Mouse (Mus musculus): Measurements from ENCODE around the gene Arhgap23.

The Arhgap23 gene

DNA sequence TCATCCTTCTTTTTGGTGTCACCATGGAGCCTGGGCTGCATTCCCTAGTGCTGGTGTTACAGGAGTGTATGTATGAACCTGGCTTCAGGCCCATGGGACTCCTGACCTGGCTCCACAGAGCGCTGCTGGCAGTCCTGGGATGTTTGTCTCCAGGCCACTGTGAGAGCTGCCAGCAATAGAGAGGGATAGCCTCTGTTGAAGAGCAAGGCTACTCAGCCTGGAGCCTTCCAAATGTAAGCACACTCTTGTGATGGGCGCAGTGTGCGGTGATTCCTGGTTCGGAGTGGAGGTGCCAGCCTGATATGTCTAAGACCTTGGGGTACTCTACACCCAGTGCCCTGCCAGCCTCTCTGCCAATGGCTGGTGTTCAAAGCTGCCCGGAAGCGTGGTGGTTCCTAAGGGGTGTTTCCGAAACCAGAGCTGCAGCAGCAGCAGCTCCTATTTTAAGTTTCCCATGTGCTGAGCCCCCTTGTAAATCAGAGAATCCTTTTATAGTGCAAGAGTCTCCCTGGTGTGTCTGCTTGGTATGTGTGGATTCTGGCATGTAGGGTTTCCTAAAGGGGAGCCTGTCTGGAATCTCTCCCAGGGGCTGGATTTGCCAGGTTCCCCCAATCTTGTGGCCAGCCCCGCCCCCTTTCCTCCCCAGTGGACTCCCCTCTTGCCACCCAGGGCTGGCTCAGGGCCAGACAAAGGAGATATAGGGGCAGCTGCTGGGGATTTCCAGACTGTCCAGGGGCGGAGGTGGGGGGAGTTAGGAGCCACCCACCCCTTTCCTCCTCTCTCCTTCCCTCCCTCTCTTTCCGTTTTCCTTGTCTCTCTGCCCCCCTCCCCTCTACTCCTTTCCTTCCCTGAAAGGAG lies 9.0 kb upstream of the Arhgap23 start:
- DNase-seq (ENCODE audit: low read depth, low spot score), result no peak

DNA sequence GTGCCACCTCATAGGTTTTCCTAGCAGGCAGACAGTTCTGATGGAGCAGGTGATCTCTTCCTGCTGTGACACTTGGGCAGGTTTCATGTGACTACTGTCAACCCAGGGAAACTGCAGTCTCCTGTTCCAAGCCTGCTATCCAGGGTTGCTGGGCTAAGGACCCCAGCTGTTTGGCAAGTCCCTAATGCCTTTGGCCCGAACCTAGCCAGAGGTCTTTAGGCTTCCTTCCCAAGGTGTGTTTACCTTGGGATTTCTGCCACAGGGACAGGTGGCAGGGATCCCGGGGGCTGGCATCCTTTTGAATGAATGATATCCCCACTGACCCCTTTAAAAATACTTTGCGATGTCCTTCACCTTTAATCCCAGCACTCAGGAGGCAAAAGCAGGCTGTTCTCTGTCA lies 7.9 kb upstream of the Arhgap23 start:
- DNase-seq (ENCODE audit: low read depth, low spot score), result no peak

DNA sequence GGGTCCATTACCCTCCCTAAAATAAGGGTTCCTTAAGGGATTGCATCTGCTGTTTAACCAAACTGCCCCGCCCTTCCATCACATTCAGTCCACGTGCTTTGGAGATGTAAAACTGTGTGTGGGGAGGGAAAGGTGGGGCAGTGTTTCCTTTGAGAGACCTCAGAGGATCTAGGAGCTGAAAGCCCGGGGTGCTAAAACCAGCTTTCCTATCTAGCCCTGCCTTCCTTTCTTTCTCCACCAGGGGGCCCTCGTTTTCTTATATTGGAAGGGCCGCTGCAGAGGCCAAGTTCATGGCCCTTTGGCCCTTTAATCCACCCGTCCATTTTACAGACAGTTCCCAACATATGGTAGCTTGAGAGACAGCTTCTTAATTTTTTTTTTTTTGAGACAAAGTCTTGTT lies 7.2 kb upstream of the Arhgap23 start:
- peak; percentile 76 for DNase-seq (ENCODE audit: low read depth, low spot score)

DNA sequence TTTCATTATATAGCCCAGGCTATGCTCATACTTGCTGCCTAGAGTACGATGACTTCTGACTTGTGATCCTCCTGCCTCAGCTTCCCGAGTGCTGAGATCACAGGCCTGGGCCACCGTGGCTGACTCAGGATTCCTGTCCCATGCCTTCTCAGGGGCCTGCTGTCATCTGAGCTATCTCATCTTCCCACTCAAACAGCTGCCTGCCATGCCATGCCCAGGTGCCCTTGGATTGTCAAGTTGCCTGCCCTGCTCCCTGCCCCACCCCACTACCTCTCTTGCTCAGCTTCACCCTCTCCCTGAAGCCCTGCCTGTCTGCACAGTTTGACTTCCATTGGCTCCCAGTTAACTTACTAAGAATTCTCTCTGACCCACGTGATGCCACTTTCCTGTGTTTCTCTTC lies 4.4 kb upstream of the Arhgap23 start:
- DNase-seq (ENCODE audit: low read depth, low spot score), result no peak

DNA sequence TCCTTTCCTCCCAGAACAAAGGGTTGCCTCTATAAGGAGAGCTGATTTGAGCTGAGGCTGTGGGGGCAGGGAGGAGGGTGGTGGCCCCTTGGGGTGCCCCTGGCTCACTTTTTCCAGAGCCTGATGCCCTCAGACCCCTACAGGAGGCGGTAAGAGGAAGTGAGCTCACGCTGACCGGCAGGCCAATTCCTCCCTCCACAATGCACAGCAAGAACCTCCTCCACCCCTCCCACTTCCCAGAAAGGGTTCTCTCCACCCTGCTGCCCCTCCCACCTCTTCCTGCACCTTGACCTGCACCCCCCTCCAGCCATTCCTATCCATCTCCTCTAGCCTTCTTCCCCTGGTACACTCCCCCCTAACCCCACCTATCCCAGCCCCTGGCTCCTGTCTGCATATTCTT lies 3.2 kb upstream of the Arhgap23 start:
- no peak for DNase-seq (ENCODE audit: low read depth, low spot score)

DNA sequence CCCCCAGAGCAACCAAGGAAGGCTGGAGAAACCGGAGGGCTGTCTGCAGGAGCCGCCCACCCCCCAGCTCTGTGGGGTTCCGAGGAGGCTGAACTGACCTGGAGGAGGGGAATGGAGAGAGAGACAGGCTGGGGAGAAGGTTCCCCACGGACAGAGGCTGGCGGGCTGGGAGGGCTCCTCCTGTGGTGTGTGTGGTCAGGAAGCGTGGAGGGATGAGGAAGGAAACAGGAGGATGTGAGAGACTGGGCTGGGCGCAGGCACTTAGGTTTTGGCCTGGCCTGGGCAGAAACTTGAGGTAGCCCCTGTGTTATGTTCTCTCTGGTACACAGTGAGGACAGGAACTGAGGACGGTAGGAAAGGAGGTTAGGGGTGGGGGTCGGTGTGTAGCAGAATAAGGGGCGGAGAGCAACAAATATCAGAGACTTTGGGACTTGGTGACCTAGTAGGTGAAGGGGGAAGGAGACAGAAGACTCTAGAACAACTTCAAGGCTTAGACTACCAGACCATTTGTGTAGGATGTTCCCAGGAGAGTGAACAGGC lies 2.5 kb upstream of the Arhgap23 start:
- DNase-seq (ENCODE audit: low read depth, low spot score), result no peak

DNA sequence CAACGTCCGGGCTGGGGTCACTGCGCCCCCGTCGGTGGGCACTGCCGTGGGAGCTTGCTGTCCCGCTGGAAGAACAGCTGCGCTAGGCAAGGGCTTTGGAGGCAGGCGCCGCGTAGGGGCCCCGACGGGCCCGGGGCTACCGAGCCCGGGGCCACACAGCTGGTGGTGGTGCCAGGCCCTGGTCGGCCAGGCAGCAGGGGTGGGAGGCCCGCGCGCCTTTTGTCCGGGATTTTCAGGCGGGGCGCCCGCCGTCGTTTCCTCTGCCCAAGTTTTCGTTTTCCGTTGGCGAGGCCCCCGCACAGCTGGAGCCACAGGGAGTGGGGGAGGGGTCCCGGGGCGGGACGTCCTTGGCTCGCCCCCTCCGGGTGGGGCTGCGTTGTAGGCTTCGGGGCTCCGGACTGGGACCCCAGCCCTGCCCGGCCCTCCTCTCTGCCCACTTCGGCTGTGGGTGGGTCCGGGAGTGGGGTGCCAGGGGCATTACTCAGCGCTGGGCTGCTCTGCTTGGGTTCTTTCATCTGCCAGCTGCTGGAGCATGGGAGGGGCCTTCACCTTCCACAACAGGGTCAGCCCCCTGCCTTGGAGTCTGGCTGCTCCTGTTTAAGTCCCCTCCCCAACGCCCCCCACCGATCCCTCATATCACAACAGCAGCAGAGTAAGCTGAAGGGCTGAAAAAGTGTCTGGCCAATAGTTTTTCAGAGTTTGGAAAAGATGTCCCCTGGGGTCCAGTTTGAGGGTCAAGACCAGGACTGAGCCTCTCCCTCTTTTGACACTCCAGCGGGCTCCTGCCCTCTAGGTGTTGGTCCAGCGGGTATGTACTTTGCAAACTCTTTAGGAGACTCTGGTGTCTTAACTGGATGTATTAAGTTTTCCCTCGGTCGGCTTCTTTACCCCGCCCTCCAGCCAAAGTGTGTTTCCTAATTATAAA lies 641 bp downstream of the Arhgap23 start:
- no peak for DNase-seq (ENCODE audit: low read depth, low spot score)

DNA sequence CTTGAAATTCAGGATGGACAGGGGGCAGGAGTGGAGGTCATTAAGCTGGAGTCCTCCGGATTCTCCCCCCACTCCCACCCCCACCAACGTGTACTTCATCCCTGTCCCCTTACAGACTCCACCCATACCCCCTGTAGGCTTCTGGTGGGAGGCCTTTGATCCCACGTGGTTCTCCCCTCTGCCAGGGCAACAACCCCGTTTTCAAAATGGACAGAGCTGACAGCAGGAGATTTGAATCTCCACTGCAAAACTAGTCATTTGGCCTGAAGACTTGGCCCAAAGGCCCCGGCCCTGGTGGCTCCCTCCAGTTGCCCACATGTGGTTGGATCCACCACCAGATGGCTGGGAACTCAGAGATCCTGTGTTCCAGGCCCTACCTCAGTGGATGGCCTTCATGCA lies 1.3 kb downstream of the Arhgap23 start:
- no peak for DNase-seq (ENCODE audit: low read depth, low spot score)

DNA sequence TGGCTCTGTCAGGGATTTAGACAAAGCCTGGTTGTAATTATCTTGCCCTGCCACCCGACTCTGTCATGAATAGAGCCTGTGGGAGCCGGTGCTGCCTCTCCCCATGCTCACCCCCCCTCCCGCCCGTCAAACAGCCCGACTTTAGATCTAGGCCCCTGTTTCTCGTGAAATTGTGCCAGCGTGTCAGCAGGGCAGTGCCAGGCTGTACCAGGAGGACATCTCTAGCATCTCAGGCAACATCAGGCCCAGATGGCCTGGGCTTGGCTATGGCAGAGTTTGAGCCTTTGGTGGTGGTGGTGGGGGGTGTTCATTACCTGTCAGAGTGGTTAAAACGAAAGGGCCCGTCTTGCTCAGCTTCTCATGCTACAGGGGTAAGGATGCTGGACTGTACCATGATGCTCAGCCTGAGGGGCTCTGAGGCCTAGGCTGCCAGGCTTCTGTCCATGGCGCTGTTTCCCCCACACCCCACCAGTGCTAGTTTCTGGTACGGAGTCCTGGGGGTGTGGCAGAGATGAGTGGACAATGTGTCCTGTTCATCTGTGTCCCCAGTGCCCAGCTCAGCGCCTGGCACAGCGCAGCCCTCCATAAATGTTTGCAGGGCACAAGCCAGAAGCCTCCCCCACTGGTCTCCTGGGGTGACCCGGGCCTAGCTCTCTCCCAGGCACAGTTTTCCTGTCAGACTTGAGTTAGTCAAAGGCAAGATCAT lies 3.7 kb downstream of the Arhgap23 start:
- no peak for DNase-seq (ENCODE audit: low read depth, low spot score)

DNA sequence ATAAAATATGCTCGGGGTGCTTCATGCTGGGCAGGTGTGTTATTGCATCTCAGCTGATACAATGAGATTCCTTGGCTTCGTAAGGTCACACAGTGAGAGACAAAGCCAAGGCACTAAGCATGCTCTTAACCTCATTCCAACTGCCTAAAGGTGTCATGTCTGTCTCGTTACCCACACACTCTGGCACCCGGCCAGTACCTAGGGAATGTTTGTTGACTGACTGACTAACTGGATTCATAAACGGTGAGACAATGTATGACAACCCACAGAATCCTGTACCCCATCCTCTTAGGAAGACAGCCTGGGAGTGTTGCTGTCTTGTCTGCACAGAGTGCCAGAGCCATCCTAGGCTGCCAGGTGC lies 4.2 kb downstream of the Arhgap23 start:
- no peak for DNase-seq (ENCODE audit: low read depth, low spot score)

DNA sequence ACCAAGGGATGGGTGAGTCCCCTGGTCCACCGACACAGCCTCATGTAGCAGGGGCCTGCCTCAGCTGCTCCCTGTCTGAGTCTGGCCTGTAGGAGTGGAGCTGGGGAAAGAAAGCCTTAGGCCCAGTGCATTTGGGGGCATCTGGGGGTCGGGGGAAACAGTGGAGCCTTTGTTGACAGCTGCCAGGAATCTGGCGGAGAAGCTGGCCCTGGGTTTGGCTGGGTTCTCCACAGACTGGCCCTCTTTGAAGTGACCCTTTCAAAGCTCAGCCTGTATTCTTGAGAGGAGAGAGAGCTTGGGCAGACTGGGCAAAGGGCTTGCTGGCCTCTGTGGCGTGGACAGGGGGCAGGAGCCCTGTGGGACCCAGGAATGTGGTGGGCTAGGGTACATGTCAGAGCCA lies 7.2 kb downstream of the Arhgap23 start:
- DNase-seq (ENCODE audit: low read depth, low spot score), result no peak

DNA sequence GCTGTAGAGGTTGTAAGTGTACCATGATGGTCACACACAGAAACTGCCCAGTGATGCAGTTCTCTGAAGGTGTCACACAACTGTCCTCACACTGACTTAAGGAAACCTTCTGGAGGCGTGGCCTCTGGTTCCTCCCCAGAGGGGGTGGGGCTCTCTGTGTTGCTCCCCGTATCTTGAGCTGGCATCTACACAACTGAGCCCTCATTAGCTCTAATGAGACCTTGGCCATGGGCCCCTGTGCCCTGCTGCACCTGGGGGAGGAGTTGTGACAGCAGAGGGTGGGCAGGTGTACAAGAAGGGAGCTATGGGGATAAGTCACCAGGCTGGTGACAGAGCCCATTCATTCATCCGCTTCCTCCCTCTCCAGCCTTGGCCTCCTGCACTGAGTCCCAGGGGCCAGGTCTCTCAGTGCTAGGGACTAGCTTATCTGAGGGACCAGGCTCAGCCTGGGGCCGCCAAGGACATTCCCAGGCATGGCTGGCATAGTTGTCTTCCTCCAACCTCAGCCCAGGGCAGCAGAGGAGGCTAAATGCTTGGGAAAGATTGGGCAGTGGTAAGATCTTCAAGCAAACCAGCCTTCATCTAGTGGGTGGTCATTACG lies 8.9 kb downstream of the Arhgap23 start:
- no peak for DNase-seq (ENCODE audit: low read depth, low spot score)

DNA sequence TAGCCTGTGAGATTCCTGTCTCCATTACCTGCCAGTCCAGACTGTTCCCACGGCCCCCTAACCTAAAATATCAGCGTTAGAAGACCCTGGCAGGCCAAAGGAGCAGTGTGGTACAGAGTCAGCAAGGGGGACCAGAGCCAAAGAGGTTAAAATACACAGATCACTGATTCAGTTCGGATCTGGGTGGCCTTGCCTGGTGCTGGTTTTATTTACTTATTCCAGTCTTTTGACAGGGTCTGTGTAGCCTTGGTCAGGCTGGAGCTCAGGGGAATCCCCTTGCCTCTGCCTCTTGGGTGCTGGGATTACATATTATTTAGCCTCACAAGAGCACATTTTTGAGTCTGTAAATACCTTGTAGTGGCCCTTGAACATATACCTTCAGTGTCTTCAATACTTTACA lies 9.5 kb downstream of the Arhgap23 start:
- DNase-seq (ENCODE audit: low read depth, low spot score), result no peak

DNA sequence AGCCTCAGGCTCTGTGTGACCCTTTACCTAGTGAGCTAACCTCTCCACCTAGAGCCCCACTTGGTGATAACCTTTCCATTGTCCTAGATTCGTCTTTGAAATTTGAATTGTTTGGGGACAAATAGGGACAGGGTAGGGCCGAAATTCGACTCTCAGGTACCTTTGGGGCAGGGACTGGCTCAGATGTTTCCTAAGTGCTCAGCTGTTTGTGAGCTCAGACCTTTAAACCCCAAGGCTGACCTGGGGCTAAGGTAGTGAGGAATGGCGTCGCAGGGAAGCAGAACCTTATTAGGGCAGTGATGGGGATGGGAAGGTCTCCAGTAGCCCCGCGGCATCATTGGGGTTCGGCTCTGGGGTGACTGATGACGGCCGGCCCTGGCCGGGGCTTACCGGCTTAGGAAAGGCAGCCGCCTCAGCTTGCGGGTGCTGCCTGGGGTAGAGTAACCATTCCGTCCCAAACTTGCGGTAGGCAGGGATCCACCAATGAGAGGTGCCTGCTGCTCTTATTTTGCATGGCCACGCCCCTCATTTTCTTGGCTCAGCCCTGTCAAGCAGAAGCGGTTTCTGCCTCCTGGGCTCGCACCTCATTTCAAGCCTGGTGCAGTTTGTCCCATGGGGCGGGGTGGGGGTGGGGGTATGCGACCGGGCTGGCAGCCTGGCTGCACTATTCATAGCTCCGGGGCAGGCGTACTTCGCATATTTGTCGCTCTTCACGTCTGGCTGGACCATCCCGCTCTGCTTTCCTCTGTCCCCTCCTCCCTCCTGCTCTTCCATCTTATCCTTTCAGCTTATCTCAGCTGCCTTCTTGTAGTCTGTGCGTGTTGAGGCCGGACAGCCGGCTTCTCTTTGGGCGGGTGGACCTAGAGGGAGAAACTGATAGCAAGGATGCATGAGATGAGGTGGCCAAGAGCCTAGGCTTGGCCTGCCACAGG lies 12.7 kb downstream of the Arhgap23 start:
- peak; percentile 89 for DNase-seq (ENCODE audit: low read depth, low spot score)

DNA sequence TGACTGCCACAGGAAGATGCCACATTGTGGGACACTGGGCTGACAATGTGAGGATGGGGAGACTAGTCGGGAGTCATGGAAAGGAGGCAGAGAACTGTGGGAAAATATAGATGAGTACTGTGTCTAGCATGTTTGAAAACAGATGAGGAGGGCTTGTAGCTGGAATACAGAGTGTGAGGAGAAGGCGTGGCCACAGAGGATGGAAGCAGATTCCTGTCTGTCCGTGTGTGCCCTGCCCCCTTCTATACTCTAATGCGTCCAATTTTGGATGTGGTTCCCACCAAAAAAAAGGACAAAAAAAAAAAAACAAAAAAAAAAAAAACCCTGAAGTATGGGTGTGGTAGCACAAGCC lies 13.4 kb downstream of the Arhgap23 start:
- DNase-seq (ENCODE audit: low read depth, low spot score), result no peak

DNA sequence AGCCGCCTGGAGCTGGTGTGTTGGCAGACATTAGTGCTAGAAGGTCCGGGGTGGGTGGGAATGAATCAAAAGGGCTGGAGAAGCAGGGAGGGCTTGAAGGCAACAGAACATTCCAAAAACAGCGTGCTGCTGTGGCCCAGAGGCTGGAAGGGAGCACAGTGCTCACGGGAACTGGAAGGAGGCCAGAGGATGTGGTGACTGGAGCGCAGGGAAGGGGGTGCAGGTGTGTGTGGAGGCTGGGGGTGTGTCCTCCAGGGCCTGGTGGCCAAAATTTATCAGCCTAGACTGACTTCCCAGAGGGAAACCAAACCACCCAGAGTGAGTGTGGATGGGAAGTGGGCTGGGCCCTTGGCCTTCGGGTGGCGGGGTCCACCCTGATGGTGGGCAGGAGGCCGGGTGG lies 14.3 kb downstream of the Arhgap23 start:
- no peak for DNase-seq (ENCODE audit: low read depth, low spot score)

DNA sequence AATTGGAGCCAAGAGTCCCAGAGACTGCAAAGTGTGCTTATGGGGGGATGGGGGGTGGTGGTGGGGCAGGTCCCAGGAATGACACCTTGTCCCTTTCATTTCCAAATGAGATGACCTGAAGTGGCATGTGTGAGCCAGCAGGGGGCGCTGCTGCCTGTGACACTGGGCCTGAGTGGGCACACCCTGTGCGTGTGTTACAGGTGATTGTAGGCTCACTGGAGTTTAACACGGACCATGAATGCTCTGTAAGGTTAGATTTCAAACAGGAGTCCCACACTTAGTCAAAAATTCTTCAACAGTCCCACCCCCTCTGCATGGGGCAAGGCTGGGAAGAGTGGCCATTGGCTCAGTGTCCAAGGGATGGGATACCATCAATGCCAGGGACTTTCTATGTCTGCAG lies 16.7 kb downstream of the Arhgap23 start:
- peak; percentile 62 for DNase-seq (ENCODE audit: low read depth, low spot score)

DNA sequence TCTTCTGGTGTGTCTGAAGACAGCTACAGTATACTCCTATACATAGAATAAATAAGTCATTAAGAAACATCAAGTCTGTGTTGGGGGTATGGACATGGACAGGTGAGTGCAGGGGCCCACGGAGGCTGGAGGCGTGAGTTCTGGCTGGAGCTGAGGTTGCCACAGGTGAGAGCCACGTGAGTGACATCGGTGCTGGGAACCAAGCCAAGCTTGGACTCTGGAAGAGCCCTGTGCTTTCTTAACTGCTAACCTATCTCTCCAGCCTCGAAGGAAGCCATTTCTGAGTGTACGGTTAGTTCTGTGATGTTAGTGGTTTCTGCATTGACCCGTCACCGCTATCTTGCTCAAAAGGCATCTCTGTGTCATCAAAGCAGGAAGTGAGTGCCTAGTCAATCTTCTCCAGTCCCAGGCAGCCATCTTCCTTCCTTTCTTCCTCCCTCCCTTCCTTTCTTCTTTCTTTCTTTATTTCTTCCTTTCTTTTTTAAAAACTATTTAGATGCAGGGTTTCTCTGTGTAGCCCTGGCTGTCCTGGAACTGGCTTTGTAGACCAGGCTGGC lies 17.7 kb downstream of the Arhgap23 start:
- no peak for DNase-seq (ENCODE audit: low read depth, low spot score)

DNA sequence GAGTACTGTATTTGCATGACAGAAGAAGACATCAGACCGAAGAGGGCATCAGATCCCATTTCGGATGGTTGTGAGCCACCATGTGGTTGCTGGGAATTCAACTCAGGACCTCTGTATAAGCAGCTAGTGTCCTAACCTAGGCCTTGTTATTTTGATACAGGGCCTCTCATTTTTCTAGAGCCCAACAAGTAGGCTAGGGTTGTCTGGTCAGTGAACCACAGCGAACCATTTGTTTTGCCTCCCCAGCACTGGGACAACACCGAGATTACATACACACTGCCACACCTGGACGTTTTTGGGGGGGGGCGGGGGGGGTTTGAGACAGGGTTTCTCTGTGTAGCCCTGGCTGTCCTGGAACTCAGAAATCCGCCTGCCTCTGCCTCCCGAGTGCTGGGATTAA lies 18.8 kb downstream of the Arhgap23 start:
- DNase-seq (ENCODE audit: low read depth, low spot score), result no peak
